Mouse (Mus musculus) heart, postnatal 0 days (tissue): Measurements from ENCODE around the gene Gm11555.

Experiments
- CTCF ChIP-seq: IDR thresholded peaks from 2 replicates; pipeline ENCODE4 v1.5.1; 2016; ENCODE audit warnings: antibody characterized with exemption, control low read depth, low read depth
- EP300 ChIP-seq: IDR thresholded peaks from 2 replicates; pipeline ENCODE4 v1.6.1; 2016; ENCODE audit warnings: antibody characterized with exemption, low read depth

DNA sequence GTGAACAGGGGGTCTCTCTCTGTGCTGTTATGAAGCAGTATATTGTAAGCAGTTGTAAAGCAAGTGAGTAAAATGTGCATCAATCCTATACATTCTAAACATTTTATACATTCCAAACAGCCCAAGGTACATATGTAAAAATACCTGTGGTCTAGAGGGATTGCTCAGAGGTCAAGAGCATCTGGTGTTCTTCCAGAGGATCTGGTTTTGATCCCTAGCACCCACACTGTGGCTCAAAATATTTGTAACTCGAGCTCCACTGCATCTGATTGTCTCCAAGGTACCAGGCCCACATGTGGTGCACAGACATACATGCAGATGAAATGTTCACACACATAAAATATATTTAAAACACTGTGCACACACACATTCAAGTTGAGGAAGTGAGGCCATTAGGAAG, 9.1 kb downstream of the Gm11555 start:
- TF ChIP-seq CTCF (no peak), EP300 (no peak)
